Mouse (Mus musculus) hindlimb bud, embryonic 11.5 days (tissue): ENCODE data around the gene Smdt1.
"Not testable (repeated sequence)": the region's sequence is repeated elsewhere in the genome, so short reads cannot be mapped to it uniquely, and the experiment has no call there.

ENCODE experiments used
- DNase-seq: peaks from one replicate; pipeline ENCODE4 v3.0.0-alpha.2; 2012; ENCODE audit warnings: low read depth, low spot score; ENCODE audit errors: extremely low spot score

The Smdt1 gene

DNA sequence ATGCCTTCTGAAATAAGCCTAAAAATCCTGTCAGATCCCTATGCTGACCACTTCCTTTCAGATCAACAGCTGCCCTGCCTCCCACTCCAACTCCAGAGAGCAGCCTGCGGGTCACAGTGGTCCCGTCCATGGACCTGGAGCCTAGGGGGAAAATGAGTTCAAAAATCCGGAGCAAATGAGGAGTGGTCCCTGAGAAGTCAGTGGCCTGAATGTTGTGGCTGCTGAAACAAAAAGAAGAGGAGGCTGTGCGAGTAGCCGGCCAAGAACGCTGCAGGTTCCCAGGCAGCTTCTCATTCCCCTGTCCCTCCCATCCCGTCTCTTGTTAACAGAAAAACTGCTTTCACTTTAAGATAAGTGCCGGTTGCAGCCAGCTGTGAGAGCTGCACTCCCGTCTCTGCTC is 25.8 kb downstream of the Smdt1 start:
- DNase-seq = not testable (repeated sequence)

DNA sequence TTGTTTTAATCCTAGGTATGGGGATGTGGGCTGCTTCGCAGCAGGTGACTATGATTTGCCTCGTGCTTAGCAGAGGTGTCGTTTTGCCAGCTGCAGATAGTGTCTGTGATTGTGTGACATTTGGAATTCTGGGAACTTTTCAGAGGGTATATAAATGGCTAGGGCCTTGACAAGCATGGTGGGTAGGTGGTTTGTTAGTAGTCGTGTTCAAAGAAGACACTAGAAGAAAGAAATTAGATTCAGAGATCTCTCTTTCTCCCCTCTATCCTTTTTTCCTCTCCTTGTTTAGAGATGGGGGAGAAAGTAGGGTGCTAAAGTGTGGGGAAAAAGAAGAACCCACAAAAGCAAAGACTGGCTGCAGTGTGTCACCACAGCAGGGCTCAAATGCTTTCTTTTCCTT is 29.4 kb downstream of the Smdt1 start:
- DNase-seq = no peak

DNA sequence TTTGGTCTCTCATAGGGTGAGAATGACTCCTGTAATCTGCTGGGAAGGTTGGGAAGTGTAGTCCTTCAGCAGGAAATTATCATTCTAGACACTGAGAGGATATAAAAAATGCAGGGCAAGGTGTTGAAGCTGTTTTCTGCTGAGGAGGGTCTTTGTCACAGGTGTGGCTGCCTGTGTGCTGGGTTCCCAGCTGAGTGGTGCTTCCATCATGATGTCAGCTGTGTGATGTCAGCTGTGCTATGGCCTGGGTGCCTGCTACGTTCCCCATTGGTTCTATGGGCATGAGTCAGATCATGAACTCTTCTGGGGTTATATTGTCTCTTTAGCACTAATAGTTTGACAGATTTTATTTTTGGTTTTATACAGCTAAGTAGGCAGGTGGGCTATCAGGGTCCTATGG is 30.1 kb downstream of the Smdt1 start:
- no peak for DNase-seq

DNA sequence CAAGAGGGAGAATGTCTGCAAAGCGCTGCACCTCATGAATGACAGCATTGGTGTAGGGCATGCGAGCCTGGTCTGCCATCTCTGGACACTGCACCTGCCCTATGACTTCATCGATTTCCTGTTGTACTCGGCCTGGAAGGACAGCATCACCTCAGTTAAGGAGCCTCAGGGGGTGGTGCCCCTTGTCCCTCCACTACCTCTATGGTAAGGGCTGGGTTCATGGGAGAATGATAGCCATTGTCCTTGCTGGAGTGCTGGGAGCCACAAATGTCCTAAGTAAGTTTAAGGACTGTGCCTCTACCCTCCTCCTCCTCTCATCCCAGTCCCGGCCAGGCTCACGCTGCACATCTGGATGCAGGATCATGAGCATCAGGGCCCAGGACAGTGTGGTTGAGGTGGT is 33.7 kb downstream of the Smdt1 start:
- no peak for DNase-seq

DNA sequence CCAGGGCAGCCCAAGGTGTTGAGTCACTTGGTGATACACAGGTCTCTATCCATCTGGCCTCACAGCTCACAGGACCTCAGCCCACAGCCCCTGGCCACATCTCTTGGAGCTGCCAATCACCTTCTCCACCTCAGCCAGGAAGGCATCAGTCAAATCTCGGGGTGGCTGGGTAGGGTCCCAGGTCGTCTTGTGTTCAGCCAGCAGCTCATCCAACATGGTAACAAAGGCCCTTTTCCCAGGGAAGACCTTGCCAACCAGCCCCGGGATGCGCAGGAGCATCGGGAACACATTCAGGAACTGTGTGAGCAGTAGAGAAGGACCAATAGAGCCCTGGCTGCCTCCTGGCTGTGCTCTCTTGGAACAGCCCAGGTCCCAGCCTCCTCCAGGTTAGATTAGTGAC is 34.2 kb downstream of the Smdt1 start:
- DNase-seq = no peak

DNA sequence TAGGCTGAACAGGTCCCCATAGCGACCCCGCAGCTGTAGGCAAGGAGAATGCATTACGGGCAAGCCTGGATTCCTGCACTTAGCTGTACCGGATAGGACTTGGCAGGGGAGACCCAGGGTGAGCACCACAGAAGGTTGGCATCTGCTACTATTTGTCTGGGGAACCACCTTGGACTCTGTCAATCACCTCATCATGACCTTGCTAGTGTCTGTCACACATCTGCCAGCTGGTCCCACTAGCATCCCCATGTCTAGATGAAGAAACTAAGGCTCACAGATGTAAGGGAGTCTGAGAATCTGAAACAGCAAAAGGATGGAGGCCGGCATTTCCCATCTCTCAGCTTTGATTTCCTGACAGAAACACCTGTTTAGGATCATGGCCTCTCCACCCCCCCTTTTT is 35.7 kb downstream of the Smdt1 start:
- no peak for DNase-seq

DNA sequence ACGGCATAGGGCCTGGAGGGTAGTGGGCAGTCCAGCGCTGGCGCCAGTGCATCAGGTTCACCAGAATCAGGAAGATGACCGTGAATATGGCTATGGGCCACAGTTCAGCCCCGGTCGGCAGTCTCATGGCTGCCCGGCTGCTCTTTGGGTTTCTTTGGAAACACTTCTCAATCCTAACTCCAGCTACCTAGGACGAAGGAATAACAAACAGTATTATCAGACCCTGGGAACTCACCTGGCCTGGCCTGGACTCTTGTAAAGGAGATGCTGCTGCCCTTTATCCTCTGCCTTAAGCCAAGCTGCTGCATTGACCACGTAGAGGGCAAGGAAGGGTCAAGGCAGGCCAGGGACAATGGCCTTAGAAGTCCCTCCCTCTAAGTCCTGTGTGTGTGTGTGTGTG is 37.1 kb downstream of the Smdt1 start:
- no peak for DNase-seq

DNA sequence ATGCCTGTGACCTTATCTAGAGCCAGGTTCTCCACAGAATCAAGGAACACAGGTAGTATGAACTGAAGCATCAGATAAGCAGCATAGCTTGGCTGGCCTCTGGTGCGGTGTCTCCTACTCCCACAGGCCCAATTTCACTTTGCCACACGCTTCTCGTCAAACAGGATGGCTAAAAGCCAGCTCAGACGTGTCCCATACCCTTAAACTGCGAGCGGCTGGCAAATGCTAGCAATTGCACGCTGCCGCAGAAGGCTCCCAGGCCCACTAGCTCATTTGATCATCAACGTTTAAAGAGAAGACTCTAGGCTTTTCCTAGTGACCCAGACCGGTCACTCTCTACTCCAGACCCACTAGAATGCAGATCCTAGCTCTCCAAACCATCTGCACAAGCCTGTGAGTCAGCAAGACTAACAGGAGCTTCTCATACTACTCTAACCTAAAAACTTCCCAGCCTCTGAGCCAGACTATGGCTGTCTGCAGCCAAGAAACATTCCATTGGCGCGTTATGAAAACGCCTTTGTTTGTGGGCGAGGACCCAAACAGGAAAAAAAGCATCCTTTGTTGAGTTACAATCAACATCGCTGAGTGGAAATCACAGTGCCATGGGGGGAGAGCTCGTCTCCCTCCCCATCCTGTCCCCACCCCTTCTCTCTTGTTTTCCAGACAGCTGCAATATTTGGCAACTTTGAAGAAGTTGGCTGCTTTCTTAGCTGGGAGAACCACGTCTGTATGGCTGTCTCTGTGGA is 37.8 kb downstream of the Smdt1 start:
- no peak for DNase-seq

DNA sequence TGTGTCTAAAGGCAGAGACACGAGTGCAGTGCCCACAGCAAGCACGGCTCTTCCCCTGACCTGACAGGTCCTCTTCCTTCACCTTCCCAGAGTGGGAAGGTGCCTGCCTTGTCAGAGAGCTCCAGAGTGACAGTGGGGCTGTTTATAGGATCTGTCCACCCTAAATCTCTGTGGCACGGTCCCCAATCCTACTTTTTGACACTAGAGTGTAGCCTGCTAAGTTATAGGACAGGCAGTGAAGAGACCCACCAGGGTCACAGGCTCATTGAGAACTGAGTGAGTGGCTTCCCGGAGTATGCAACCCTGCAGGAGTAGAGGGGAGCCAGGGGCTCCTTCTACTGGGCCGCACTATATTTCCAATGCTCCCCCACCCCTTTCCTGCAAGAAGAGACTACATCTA is 38.9 kb downstream of the Smdt1 start:
- DNase-seq = no peak

DNA sequence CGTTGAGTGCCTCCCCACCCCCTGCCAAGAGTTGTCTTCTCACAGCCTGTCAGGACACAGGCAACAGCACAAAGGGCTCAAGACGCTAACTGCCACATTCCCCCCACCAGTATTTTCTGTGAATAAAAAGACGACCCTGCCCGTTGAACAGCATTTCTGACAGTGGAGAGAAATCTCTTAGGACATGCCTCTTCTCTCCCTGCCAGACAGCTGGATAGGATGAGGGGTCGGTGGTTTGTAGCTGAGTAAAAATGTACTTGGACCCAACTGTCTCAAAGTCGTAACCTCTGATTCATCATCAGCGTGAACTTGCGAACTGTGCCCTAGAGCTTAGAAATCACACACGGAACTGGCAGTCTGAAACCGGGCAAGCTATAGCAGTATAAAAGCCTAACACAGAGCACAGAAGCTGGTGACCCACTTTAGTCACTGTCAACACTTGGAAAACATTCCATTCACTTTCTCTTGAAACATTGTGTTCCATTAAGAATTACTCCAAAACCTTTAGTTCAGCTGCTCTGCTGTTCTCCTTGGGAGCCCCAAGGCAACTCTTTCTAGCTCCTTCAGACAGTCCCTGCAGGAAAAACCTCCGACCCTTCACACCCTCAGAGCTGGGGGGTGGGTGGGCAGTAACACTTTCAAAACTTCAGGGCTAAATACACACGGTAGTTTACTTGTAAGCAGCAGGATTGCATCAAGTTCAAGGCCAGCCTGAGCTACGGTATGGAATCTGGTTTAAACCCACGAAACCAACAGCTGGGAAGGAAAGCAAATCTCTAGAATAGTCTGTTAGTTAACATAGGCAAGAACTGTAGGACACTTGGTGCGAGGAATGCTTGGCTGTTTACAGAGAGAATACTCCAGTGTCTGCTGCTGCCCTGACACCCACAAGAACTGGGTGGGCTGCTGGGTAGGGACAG is 39.8 kb downstream of the Smdt1 start:
- DNase-seq = no peak

DNA sequence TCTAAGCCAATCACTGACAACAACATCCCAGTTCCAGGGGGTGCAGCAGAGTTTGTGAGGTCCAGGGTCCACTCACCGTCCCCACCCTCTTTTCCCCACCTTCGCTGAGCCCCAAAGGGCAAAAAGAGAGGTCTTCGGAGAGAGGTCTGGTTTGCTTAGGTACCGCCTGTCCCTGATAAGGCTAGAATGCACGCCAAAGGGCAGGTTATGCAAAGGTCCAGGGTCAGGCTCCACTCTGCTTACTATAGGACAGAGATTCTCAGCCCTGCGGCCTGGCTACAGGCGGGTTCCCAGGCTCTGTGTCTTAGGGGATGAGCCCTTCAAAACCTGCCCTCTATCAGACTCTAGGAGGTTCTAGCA is 40.7 kb downstream of the Smdt1 start:
- DNase-seq = no peak

DNA sequence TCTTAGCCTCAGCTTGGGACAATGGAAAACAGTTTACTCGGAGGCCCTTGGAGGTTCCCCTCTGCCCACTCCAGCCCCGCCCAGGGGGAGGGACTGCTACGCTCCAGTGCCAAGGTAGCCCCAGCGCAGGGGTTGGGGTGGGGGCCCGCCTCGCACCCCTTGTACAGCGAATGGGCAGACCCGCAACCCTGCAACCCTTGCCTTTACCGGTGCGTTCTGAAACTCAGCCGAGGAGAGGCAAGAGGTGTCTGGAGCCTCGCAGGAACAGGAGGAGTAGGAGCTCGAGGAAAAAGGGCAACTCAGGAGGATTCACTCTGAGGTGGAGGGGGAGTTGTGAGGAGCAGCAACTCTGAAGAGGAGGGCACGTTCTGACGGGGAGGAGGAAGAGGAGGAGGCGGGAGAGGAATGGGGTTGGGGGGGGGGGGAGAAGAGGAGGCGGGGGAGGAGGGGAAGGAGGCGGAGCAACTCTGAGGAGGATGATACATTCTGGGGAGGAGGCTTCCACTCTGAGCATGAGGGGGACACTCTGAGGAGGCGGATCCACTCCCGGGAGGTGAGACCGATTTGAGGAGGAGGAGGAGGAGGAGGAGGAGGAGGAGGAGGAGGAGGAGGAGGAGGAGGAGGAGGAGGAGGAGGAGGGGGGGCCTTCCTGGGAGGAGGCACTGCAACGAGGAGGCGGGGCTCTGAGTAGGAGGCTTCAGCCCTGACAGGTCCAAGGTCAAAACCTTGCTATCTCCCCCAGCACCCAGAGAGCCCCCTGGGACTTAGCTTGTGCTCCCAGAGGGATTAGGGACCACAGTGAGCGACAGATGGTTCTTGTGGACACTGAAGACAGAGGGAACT is 41.3 kb downstream of the Smdt1 start, which contains the start of gene Cyp2d22:
TSS of gene Cyp2d22 (minus strand) at position 390 of the 843 bp plus-strand sequence.
- DNase-seq = no peak

DNA sequence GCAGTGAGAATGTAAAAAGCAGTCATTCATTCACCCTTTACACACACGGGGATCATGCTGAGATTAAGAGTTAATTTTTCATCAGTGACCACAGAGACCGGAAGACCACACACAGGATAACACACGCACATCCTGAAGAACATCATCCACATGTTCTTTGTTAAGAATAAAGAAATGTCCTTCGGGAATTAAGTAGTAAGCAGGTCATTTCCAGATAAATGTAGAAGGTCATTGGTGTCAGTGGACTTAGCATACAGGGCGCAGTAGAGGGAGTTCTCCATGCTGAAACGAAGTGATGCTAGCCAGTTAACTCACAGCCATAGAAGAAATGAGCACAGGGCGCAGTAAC is 41.9 kb downstream of the Smdt1 start:
- no peak for DNase-seq

DNA sequence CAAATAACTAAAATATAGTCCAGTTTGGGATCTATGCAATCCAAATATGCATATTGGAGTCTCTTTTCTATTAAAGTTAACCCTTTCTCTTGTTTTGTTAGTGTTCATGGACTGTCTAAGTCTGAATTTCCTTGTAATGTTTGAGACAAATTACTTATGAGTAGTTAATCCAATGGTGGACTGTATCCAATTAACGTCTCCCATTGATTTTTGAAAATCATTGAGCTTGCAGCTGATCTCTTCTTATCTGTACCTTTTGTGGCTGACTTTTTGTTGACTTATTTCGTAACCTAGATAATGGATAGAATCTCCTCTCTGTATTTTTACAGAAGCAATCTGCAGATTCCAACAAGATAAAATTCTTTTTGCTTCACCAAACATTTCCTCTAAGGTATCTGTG is 43.7 kb downstream of the Smdt1 start:
- DNase-seq = no peak

DNA sequence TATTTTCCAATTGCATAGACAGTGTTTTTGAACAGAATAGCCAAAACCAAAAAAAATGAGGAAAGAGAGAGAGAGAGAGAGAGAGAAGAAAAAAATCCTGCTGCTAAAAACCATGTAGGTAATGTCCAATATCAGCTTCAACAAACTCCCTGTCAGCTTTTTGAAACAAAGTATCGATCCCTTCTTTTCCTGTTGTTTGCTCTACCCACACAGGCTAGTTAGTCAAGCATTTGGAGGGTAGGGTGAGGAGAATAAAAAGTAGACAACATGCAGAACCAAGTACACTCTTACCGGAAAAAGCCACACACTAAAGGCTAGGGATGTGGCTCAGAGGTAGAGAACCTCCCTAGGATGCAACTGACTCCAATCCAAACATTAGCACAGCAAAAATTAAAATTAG is 47.0 kb downstream of the Smdt1 start:
- DNase-seq = no peak

DNA sequence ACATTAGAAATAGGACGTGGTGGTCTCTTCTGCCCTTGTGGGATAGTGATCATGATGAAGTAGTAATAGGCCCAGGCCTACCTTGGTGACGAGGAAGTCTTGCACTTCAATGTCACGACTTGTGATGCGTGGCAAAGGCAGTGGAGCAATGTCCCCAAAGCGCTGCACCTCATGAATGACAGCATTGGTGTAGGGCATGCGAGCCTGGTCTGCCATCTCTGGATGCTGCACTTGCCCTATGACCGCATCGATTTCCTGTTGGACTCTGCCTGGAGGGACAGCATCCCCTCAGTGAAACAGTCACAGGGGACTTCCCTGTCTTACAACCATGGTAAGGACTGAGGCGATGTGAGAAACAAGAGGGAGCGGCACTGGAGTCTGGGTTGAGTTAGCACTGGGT is 51.2 kb downstream of the Smdt1 start:
- not testable (repeated sequence) for DNase-seq

DNA sequence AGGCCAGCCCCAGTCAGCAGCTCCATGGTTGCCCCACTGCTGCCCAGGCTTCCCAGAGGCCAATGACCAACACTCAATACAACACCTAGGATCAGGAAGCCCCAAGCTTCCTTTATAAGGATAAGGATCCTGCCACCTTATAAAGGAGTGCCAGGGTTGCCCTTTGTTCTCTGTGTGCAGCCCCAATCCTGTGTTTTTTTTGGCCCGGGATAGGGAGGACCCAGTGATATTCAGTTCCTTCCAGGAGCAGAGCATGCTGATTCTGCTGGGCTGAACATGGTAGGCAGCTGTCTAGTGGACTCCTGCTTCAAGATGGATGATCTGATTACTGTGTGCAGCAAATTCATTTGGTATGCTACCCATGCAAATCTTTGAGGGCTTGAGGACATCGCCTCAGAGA is 55.2 kb downstream of the Smdt1 start, which contains the start of gene Cyp2d11:
TSS of gene Cyp2d11 (minus strand) at position 101 of the 400 bp plus-strand sequence.
- not testable (repeated sequence) for DNase-seq

DNA sequence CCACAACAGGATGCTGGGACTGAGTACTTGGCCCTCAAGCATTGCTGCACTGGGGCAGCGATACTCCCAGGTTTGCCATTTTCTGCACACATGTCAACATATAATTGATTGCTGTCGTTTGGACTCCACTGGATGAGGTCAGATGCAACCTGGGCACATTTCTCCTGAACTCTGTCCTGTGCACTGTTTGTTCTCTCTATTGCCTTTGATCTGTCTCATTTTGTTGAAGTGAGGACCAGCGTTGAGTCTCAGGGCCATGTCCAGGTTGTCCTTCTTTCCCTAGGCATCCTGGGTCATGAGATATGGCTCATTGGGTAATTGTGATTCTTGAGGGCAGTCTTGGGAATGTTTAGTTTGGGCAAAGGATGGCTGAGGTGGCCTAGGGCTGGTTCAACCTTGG is 57.2 kb downstream of the Smdt1 start:
- not testable (repeated sequence) for DNase-seq
